In genomic region chr19:41794901-41795300, GRCm38 (mm10) we compare ENCODE assay signal across 28 mouse cellular contexts. TPM values are rescaled to one million over a fixed set of nuclear protein-coding genes. Genes with fewer than 3 reads are reported as not detected.
DNase-seq lines count a peak whose midpoint lies in the region; ATAC-seq and TF ChIP-seq lines count a peak whose summit lies in the region.
"Had no signal": no experiment of that assay in that cellular context is flagged by ENCODE, and none has a peak within 500 bp of the region (broad histone marks: within the 10 kb centered on the region; RNA-seq: fewer than 3 reads in every experiment).

No protein-coding gene starts in this region.

- no peak for TF ChIP-seq CTCF in gastrocnemius, adult 2 months (IDR thresholded peaks at IDR 0.05)
- TF ChIP-seq CTCF in midbrain, postnatal 0 days (IDR thresholded peaks at IDR 0.05): no peak

- H3K36me3 ChIP-seq in midbrain, embryonic 10.5 days: peaks cover 23% of the 10 kb centered on the region
- H3K36me3 ChIP-seq in midbrain, postnatal 0 days (ENCODE audit: insufficient read depth, low read length): no peaks in the 10 kb centered on the region
- 0 out of 2 replicates have a peak, but pooled peaks cover 10% of the 10 kb centered on the region for H3K36me3 ChIP-seq in forebrain, embryonic 13.5 days (ENCODE audit: poor library complexity, severe bottlenecking)
- no peaks in the 10 kb centered on the region for H3K36me3 ChIP-seq in midbrain, embryonic 14.5 days (ENCODE audit: control insufficient read depth, insufficient read depth, low read length)
- peaks cover 12% of the 10 kb centered on the region for H3K36me3 ChIP-seq in heart, embryonic 12.5 days
- H3K36me3 ChIP-seq: embryonic facial prominence, embryonic 13.5 days; hindbrain, embryonic 13.5 days; stomach, embryonic 15.5 days had no signal

- H3K4me3 ChIP-seq in gastrocnemius, adult 2 months: no peak overlapping the region
- peak overlapping the region; percentile 24; the same call in 1 of the 2 replicates for H3K4me3 ChIP-seq in midbrain, embryonic 10.5 days
- no peak overlapping the region for H3K4me3 ChIP-seq in midbrain, postnatal 0 days (ENCODE audit: low read depth, low read length)
- no peak overlapping the region for H3K4me3 ChIP-seq in forebrain, embryonic 13.5 days
- no peak overlapping the region for H3K4me3 ChIP-seq in midbrain, embryonic 14.5 days (replicated peaks; ENCODE audit: low read depth, low read length)
- no peak overlapping the region for H3K4me3 ChIP-seq in heart, embryonic 12.5 days
- H3K4me3 ChIP-seq: embryonic facial prominence, embryonic 13.5 days; heart, embryonic 10.5 days; hindbrain, embryonic 13.5 days; liver, embryonic 15.5 days; myocyte; neural tube, embryonic 12.5 days; stomach, embryonic 15.5 days had no signal

- no peak overlapping the region for H3K4me2 ChIP-seq in midbrain, postnatal 0 days (ENCODE audit: low read depth, low read length, poor library complexity, severe bottlenecking)
- peak overlapping the region; percentile 35 for H3K4me2 ChIP-seq in forebrain, embryonic 13.5 days
- peak overlapping the region; percentile 21 for H3K4me2 ChIP-seq in midbrain, embryonic 14.5 days (ENCODE audit: low read length)
- no peak overlapping the region for H3K4me2 ChIP-seq in heart, embryonic 12.5 days
- H3K4me2 ChIP-seq: embryonic facial prominence, embryonic 13.5 days; hindbrain, embryonic 13.5 days; liver, embryonic 15.5 days; lung, embryonic 14.5 days; neural tube, embryonic 12.5 days; stomach, embryonic 15.5 days had no signal

- H3K4me1 ChIP-seq in midbrain, embryonic 10.5 days: peaks cover 37% of the 10 kb centered on the region
- no peaks in the 10 kb centered on the region for H3K4me1 ChIP-seq in midbrain, postnatal 0 days (ENCODE audit: insufficient read depth, low read length)
- H3K4me1 ChIP-seq in forebrain, embryonic 13.5 days: peaks cover 8% of the 10 kb centered on the region
- no peaks in the 10 kb centered on the region; the same call in 1 of the 2 replicates for H3K4me1 ChIP-seq in midbrain, embryonic 14.5 days (ENCODE audit: control insufficient read depth, insufficient read depth, low read length)
- peaks cover 5% of the 10 kb centered on the region; the same call in 1 of the 2 replicates for H3K4me1 ChIP-seq in heart, embryonic 12.5 days (replicated peaks)

- DNase-seq in gastrocnemius, adult 2 months: no peak
- no peak for DNase-seq in gastrocnemius, postnatal 4 days (ENCODE audit: low spot score in 2 of 2)
- DNase-seq in midbrain, embryonic 10.5 days (ENCODE audit: low spot score): peak; percentile 28
- no peak for DNase-seq in midbrain, postnatal 0 days (ENCODE audit: low spot score)
- peak; percentile 31 for DNase-seq in midbrain, embryonic 14.5 days
- no peak for DNase-seq in heart, postnatal 14 days
- DNase-seq: adrenal gland, adult 2 months; B cell, adult 2 months; cerebellum, adult 8-10 months; cerebellum, postnatal 25 days; gastrocnemius, postnatal 14 days; heart, adult 11 months; heart, postnatal 4 days; kidney, adult 11 months; kidney, postnatal 14 days; lung, embryonic 14.5 days; lung, postnatal 14 days; right cerebral cortex, postnatal 25 days had no signal

- intact Hi-C loops in gastrocnemius, adult 2 months (cut with DNase I): no loop called here
- intact Hi-C loops in heart, postnatal 14 days (cut with DNase I): no loop called here

- peak overlapping the region; percentile 46; the same call in 1 of the 2 replicates for H3K27ac ChIP-seq in gastrocnemius, adult 2 months
- peak overlapping the region; percentile 83 for H3K27ac ChIP-seq in midbrain, embryonic 10.5 days (replicated peaks)
- no peak overlapping the region for H3K27ac ChIP-seq in midbrain, postnatal 0 days (ENCODE audit: low read depth, low read length)
- no peak overlapping the region for H3K27ac ChIP-seq in forebrain, embryonic 13.5 days
- no peak overlapping the region for H3K27ac ChIP-seq in midbrain, embryonic 14.5 days (replicated peaks; ENCODE audit: low read depth, low read length)
- no peak overlapping the region for H3K27ac ChIP-seq in heart, embryonic 12.5 days (ENCODE audit: poor library complexity, severe bottlenecking)
- H3K27ac ChIP-seq: embryonic facial prominence, embryonic 13.5 days; heart, embryonic 10.5 days; hindbrain, embryonic 13.5 days; liver, embryonic 15.5 days; neural tube, embryonic 12.5 days had no signal

- 65% methylated on average over 6 of the region's 6 CpGs for WGBS in midbrain, embryonic 10.5 days
- 26% methylated on average over 6 of the region's 6 CpGs for WGBS in midbrain, postnatal 0 days
- WGBS in forebrain, embryonic 13.5 days: 26% methylated on average over 6 of the region's 6 CpGs
- 24% methylated on average over 6 of the region's 6 CpGs for WGBS in midbrain, embryonic 14.5 days
- 77% methylated on average over 6 of the region's 6 CpGs for WGBS in heart, embryonic 12.5 days

- H3K9ac ChIP-seq in midbrain, postnatal 0 days (replicated peaks; ENCODE audit: low read length, poor library complexity, severe bottlenecking): no peak overlapping the region
- H3K9ac ChIP-seq in forebrain, embryonic 13.5 days: peak overlapping the region; percentile 46
- 0 out of 2 replicates have a peak overlapping the region, but pooled peaks have one; percentile 25 for H3K9ac ChIP-seq in midbrain, embryonic 14.5 days (replicated peaks; ENCODE audit: low read length)
- no peak overlapping the region for H3K9ac ChIP-seq in heart, embryonic 12.5 days
- H3K9ac ChIP-seq: embryonic facial prominence, embryonic 13.5 days; hindbrain, embryonic 13.5 days; liver, embryonic 15.5 days; lung, embryonic 14.5 days; neural tube, embryonic 12.5 days; stomach, embryonic 15.5 days had no signal

- ATAC-seq in midbrain, postnatal 0 days (ENCODE audit: low FRiP score): no peak
- no peak for ATAC-seq in forebrain, embryonic 13.5 days
- no peak for ATAC-seq in midbrain, embryonic 14.5 days (ENCODE audit: low FRiP score, low TSS enrichment)
- ATAC-seq in heart, embryonic 12.5 days (ENCODE audit: insufficient number of reproducible peaks, low FRiP score): no peak
- ATAC-seq: activated CD4-positive, CD25-positive, alpha-beta regulatory T cell, adult 4 months had no signal

- H3K9me3 ChIP-seq in midbrain, embryonic 10.5 days (replicated peaks): no peaks in the 10 kb centered on the region
- H3K9me3 ChIP-seq in midbrain, postnatal 0 days (ENCODE audit: low read length): no peaks in the 10 kb centered on the region
- H3K9me3 ChIP-seq in forebrain, embryonic 13.5 days (replicated peaks): no peaks in the 10 kb centered on the region
- no peaks in the 10 kb centered on the region for H3K9me3 ChIP-seq in midbrain, embryonic 14.5 days (ENCODE audit: control insufficient read depth, low read length)
- H3K9me3 ChIP-seq in heart, embryonic 12.5 days (replicated peaks): peaks cover 4% of the 10 kb centered on the region; the same call in 1 of the 2 replicates
- H3K9me3 ChIP-seq: embryonic facial prominence, embryonic 13.5 days; heart, embryonic 10.5 days; hindbrain, embryonic 13.5 days; liver, embryonic 15.5 days; neural tube, embryonic 12.5 days; stomach, embryonic 15.5 days had no signal

- H3K27me3 ChIP-seq in midbrain, embryonic 10.5 days (ENCODE audit: low read depth, poor library complexity, severe bottlenecking): no peaks in the 10 kb centered on the region
- H3K27me3 ChIP-seq in midbrain, postnatal 0 days (ENCODE audit: insufficient read depth, low read length): no peaks in the 10 kb centered on the region
- H3K27me3 ChIP-seq in forebrain, embryonic 13.5 days: no peaks in the 10 kb centered on the region
- no peaks in the 10 kb centered on the region for H3K27me3 ChIP-seq in midbrain, embryonic 14.5 days (ENCODE audit: control insufficient read depth, insufficient read depth, low read length)
- H3K27me3 ChIP-seq in heart, embryonic 12.5 days (replicated peaks): no peaks in the 10 kb centered on the region
- H3K27me3 ChIP-seq: embryonic facial prominence, embryonic 13.5 days; hindbrain, embryonic 13.5 days; liver, embryonic 15.5 days; neural tube, embryonic 12.5 days; stomach, embryonic 15.5 days had no signal

RNA-seq across cellular contexts. Expression of gene Arhgap19, which starts 6.9 kb away (rescaled TPM):
- 1 to 10 TPM; 7.7 to 9.6 TPM for total RNA-seq in gastrocnemius, adult 2 months (2021)
- total RNA-seq in gastrocnemius, postnatal 4 days (2021): 10 to 100 TPM; 14.5 to 15.4 TPM
- polyA plus RNA-seq in midbrain, embryonic 10.5 days (2016; fragmentation: Nextera tagmentation; extraction: Ambion mirVana): 38.1 and 39.5 TPM in 2 replicates
- 4.5 and 5.7 TPM in 2 replicates for total RNA-seq in midbrain, postnatal 0 days (2014; rRNA removed)
- polyA plus RNA-seq in midbrain, postnatal 0 days (2015; fragmentation: Nextera tagmentation; extraction: Ambion mirVana): 2.5 and 2.9 TPM in 2 replicates
- polyA plus RNA-seq in forebrain, embryonic 13.5 days (2015; fragmentation: Nextera tagmentation; extraction: Ambion mirVana): 20.4 and 21.5 TPM in 2 replicates
- 4.7 and 8.5 TPM in 2 replicates for polyA plus RNA-seq in midbrain, embryonic 14.5 days (2014; fragmentation: Nextera tagmentation; extraction: Ambion mirVana)
- 17.8 and 19.5 TPM in 2 replicates for polyA plus RNA-seq in heart, embryonic 12.5 days (2016; fragmentation: Nextera tagmentation; extraction: Ambion mirVana)
- 1 to 10 TPM; 2.5 to 3.5 TPM for total RNA-seq in heart, postnatal 14 days (2021)

RNA-seq across cellular contexts. Expression of gene Frat1, which starts 34.9 kb away (rescaled TPM):
- 1 to 10 TPM; 6.3 to 6.8 TPM for total RNA-seq in gastrocnemius, adult 2 months (2021)
- 1 to 10 TPM; 4.6 to 6.7 TPM for total RNA-seq in gastrocnemius, postnatal 4 days (2021)
- polyA plus RNA-seq in midbrain, embryonic 10.5 days (2016; fragmentation: Nextera tagmentation; extraction: Ambion mirVana): 10.3 and 11.9 TPM in 2 replicates
- 33.0 and 35.4 TPM in 2 replicates for total RNA-seq in midbrain, postnatal 0 days (2014; rRNA removed)
- polyA plus RNA-seq in midbrain, postnatal 0 days (2015; fragmentation: Nextera tagmentation; extraction: Ambion mirVana): 34.2 and 34.3 TPM in 2 replicates
- polyA plus RNA-seq in forebrain, embryonic 13.5 days (2015; fragmentation: Nextera tagmentation; extraction: Ambion mirVana): 25.7 and 27.3 TPM in 2 replicates
- polyA plus RNA-seq in midbrain, embryonic 14.5 days (2014; fragmentation: Nextera tagmentation; extraction: Ambion mirVana): 30.6 and 32.7 TPM in 2 replicates
- polyA plus RNA-seq in heart, embryonic 12.5 days (2016; fragmentation: Nextera tagmentation; extraction: Ambion mirVana): 2.5 and 3.2 TPM in 2 replicates
- total RNA-seq in heart, postnatal 14 days (2021): 1 to 10 TPM; 2.5 to 3.2 TPM

RNA-seq across cellular contexts. Expression of gene Slit1, which starts 51.4 kb away (rescaled TPM):
- total RNA-seq in gastrocnemius, adult 2 months (2021): under 1 TPM; 0.28 to 0.81 TPM
- total RNA-seq in gastrocnemius, postnatal 4 days (2021): 1 to 10 TPM; 1.2 to 2.3 TPM
- polyA plus RNA-seq in midbrain, embryonic 10.5 days (2016; fragmentation: Nextera tagmentation; extraction: Ambion mirVana): 12.8 and 13.4 TPM in 2 replicates
- 72.3 and 74.2 TPM in 2 replicates for total RNA-seq in midbrain, postnatal 0 days (2014; rRNA removed)
- 15.4 and 17.0 TPM in 2 replicates for polyA plus RNA-seq in midbrain, postnatal 0 days (2015; fragmentation: Nextera tagmentation; extraction: Ambion mirVana)
- 13.9 and 14.4 TPM in 2 replicates for polyA plus RNA-seq in forebrain, embryonic 13.5 days (2015; fragmentation: Nextera tagmentation; extraction: Ambion mirVana)
- polyA plus RNA-seq in midbrain, embryonic 14.5 days (2014; fragmentation: Nextera tagmentation; extraction: Ambion mirVana): 20.6 and 27.9 TPM in 2 replicates
- 0.04 and 0.13 TPM in 2 replicates for polyA plus RNA-seq in heart, embryonic 12.5 days (2016; fragmentation: Nextera tagmentation; extraction: Ambion mirVana)
- under 1 TPM; 0.07 to 0.12 TPM for total RNA-seq in heart, postnatal 14 days (2021)
- total RNA-seq: heart, postnatal 4 days had no signal

RNA-seq across cellular contexts. Expression of gene Frat2, which starts 53.0 kb away (rescaled TPM):
- 10 to 100 TPM; 15.6 to 22.2 TPM for total RNA-seq in gastrocnemius, adult 2 months (2021)
- 10 to 100 TPM; 11.7 to 14.1 TPM for total RNA-seq in gastrocnemius, postnatal 4 days (2021)
- polyA plus RNA-seq in midbrain, embryonic 10.5 days (2016; fragmentation: Nextera tagmentation; extraction: Ambion mirVana): 5.4 and 6.5 TPM in 2 replicates
- total RNA-seq in midbrain, postnatal 0 days (2014; rRNA removed): 6.9 and 10.4 TPM in 2 replicates
- polyA plus RNA-seq in midbrain, postnatal 0 days (2015; fragmentation: Nextera tagmentation; extraction: Ambion mirVana): 6.7 and 8.0 TPM in 2 replicates
- 10.4 and 12.4 TPM in 2 replicates for polyA plus RNA-seq in forebrain, embryonic 13.5 days (2015; fragmentation: Nextera tagmentation; extraction: Ambion mirVana)
- polyA plus RNA-seq in midbrain, embryonic 14.5 days (2014; fragmentation: Nextera tagmentation; extraction: Ambion mirVana): 5.6 and 7.3 TPM in 2 replicates
- polyA plus RNA-seq in heart, embryonic 12.5 days (2016; fragmentation: Nextera tagmentation; extraction: Ambion mirVana): 3.6 TPM in 2 replicates
- 1 to 10 TPM; 5.9 to 6.6 TPM for total RNA-seq in heart, postnatal 14 days (2021)

Comparison
In these comparisons a context has a peak if more than half of its experiments do, and no peak if none do; other contexts are left out.
1. DNase-seq: peak in midbrain, embryonic 10.5 days (single experiment) and midbrain, embryonic 14.5 days (single experiment); none in gastrocnemius, adult 2 months (single experiment), gastrocnemius, postnatal 4 days (0 of 2), midbrain, postnatal 0 days (single experiment) and heart, postnatal 14 days (0 of 2).
2. H3K27ac ChIP-seq: peak in gastrocnemius, adult 2 months (single experiment) and midbrain, embryonic 10.5 days (single experiment); none in midbrain, postnatal 0 days (single experiment), forebrain, embryonic 13.5 days (single experiment), midbrain, embryonic 14.5 days (single experiment) and heart, embryonic 12.5 days (single experiment).
3. H3K4me2 ChIP-seq: peak in forebrain, embryonic 13.5 days (single experiment) and midbrain, embryonic 14.5 days (single experiment); none in midbrain, postnatal 0 days (single experiment) and heart, embryonic 12.5 days (single experiment).
4. H3K9ac ChIP-seq: peak in forebrain, embryonic 13.5 days (single experiment) and midbrain, embryonic 14.5 days (single experiment); none in midbrain, postnatal 0 days (single experiment) and heart, embryonic 12.5 days (single experiment).
5. RNA of gene Slit1, which starts 51.4 kb away (polyA plus RNA-seq): 20.6 to 27.9 TPM in midbrain, embryonic 14.5 days, 15.4 to 17.0 TPM in midbrain, postnatal 0 days, 13.9 to 14.4 TPM in forebrain, embryonic 13.5 days and 12.8 to 13.4 TPM in midbrain, embryonic 10.5 days; 0.04 to 0.13 TPM in heart, embryonic 12.5 days; every median in the first group is over 10 times any median in the second.